Mouse (Mus musculus): Measurements from ENCODE around the gene Tgfbr1. TPM values are rescaled to one million over a fixed set of nuclear protein-coding genes. Genes with fewer than 3 reads are reported as not detected.

Gene Tgfbr1
- polyA plus RNA-seq (2012; rRNA removed) = 4.6 and 5.5 TPM in 2 replicates

GRCm38 (mm10) chr4:47352803-47353388, at the start of gene Tgfbr1:
Gene Tgfbr1 (plus strand): TSS chr4:47353222.
- Histone ChIP-seq H3K36me3 (ENCODE audit: control insufficient read depth, insufficient read depth, low read length) (no peaks in the 10 kb centered on the region), H3K4me3 (ENCODE audit: extremely low read depth, insufficient read depth, insufficient read length) (peak within 1 kb of the TSS; percentile 94), H3K27ac (ENCODE audit: insufficient read depth, low read length) (peak within 1 kb of the TSS; percentile 86), H3K27me3 (ENCODE audit: control insufficient read depth, insufficient read depth, low read length) (no peaks in the 10 kb centered on the region; the same call in 1 of the 2 replicates), H3K4me1 (ENCODE audit: control insufficient read depth, insufficient read depth, insufficient read length) (0 out of 2 replicates have a peak, but pooled peaks cover 6% of the 10 kb centered on the region)
- DNase-seq (ENCODE audit: low read depth in 1 of 2, low spot score in 2 of 2) = peak; percentile 89 to 99
- 1% methylated on average over 48 of the region's 65 CpGs for WGBS
- TF ChIP-seq CTCF (IDR thresholded peaks at IDR 0.05; ENCODE audit: extremely low read depth, insufficient read depth, insufficient read length, insufficient replicate concordance) (no peak), POLR2A (IDR thresholded peaks at IDR 0.05; ENCODE audit: low read depth, low read length) (peak; percentile 89)

GRCm38 (mm10) chr4:47303340-47303998, 49.6 kb upstream of the Tgfbr1 start:
- peak; percentile 40 to 46 for DNase-seq (ENCODE audit: low read depth in 1 of 2, low spot score in 2 of 2)
- Histone ChIP-seq H3K36me3 (ENCODE audit: control insufficient read depth, insufficient read depth, low read length) (no peaks in the 10 kb centered on the region), H3K4me3 (ENCODE audit: extremely low read depth, insufficient read depth, insufficient read length) (no peak overlapping the region), H3K27ac (ENCODE audit: insufficient read depth, low read length) (peak overlapping the region; percentile 58), H3K27me3 (ENCODE audit: control insufficient read depth, insufficient read depth, low read length) (no peaks in the 10 kb centered on the region), H3K4me1 (ENCODE audit: control insufficient read depth, insufficient read depth, insufficient read length) (peaks cover 22% of the 10 kb centered on the region; the same call in 1 of the 2 replicates)
- TF ChIP-seq CTCF (IDR thresholded peaks at IDR 0.05; ENCODE audit: extremely low read depth, insufficient read depth, insufficient read length, insufficient replicate concordance) (no peak), POLR2A (IDR thresholded peaks at IDR 0.05; ENCODE audit: low read depth, low read length) (no peak)
- 11% methylated on average over 5 of the region's 5 CpGs for WGBS

- no peak for TF ChIP-seq CTCF (IDR thresholded peaks at IDR 0.05; ENCODE audit: extremely low read depth, insufficient read depth, insufficient read length, insufficient replicate concordance)
- TF ChIP-seq POLR2A (IDR thresholded peaks at IDR 0.05; ENCODE audit: low read depth, low read length) = no peak
- H3K36me3 ChIP-seq (ENCODE audit: control insufficient read depth, insufficient read depth, low read length) = no peaks in the 10 kb centered on the region
- peak in 1 of 2 experiments; percentile 31 for DNase-seq (ENCODE audit: low read depth in 1 of 2, low spot score in 2 of 2)
- H3K27ac ChIP-seq (ENCODE audit: insufficient read depth, low read length) = no peak overlapping the region
- no peaks in the 10 kb centered on the region for H3K27me3 ChIP-seq (ENCODE audit: control insufficient read depth, insufficient read depth, low read length)
- H3K4me3 ChIP-seq (ENCODE audit: extremely low read depth, insufficient read depth, insufficient read length) = no peak overlapping the region
- peaks cover 27% of the 10 kb centered on the region; the same call in 1 of the 2 replicates for H3K4me1 ChIP-seq (ENCODE audit: control insufficient read depth, insufficient read depth, insufficient read length)
- 55% methylated on average over 12 of the region's 12 CpGs for WGBS
Observed at GRCm38 (mm10) chr4:47309886-47310625, 43.0 kb upstream of the Tgfbr1 start.

- no peaks in the 10 kb centered on the region for H3K36me3 ChIP-seq (ENCODE audit: control insufficient read depth, insufficient read depth, low read length)
- peaks cover 31% of the 10 kb centered on the region; the same call in 1 of the 2 replicates for H3K4me1 ChIP-seq (ENCODE audit: control insufficient read depth, insufficient read depth, insufficient read length)
- no peak for TF ChIP-seq POLR2A (IDR thresholded peaks at IDR 0.05; ENCODE audit: low read depth, low read length)
- no peak for TF ChIP-seq CTCF (IDR thresholded peaks at IDR 0.05; ENCODE audit: extremely low read depth, insufficient read depth, insufficient read length, insufficient replicate concordance)
- H3K27me3 ChIP-seq (ENCODE audit: control insufficient read depth, insufficient read depth, low read length) = no peaks in the 10 kb centered on the region
- DNase-seq (ENCODE audit: low read depth in 1 of 2, low spot score in 2 of 2) = no peak
- 45% methylated on average over 6 of the region's 6 CpGs for WGBS
- H3K27ac ChIP-seq (ENCODE audit: insufficient read depth, low read length) = no peak overlapping the region; the same call in 1 of the 2 replicates
- H3K4me3 ChIP-seq (ENCODE audit: extremely low read depth, insufficient read depth, insufficient read length) = no peak overlapping the region
Observed at GRCm38 (mm10) chr4:47310812-47311211, 42.2 kb upstream of the Tgfbr1 start.

GRCm38 (mm10) chr4:47311467-47311866, 41.6 kb upstream of the Tgfbr1 start:
- 57% methylated on average over 6 of the region's 6 CpGs for WGBS
- no peak overlapping the region for H3K4me3 ChIP-seq (ENCODE audit: extremely low read depth, insufficient read depth, insufficient read length)
- no peaks in the 10 kb centered on the region for H3K27me3 ChIP-seq (ENCODE audit: control insufficient read depth, insufficient read depth, low read length)
- no peak overlapping the region for H3K27ac ChIP-seq (ENCODE audit: insufficient read depth, low read length)
- DNase-seq (ENCODE audit: low read depth in 1 of 2, low spot score in 2 of 2) = no peak
- H3K4me1 ChIP-seq (ENCODE audit: control insufficient read depth, insufficient read depth, insufficient read length) = peaks cover 31% of the 10 kb centered on the region; the same call in 1 of the 2 replicates
- no peaks in the 10 kb centered on the region for H3K36me3 ChIP-seq (ENCODE audit: control insufficient read depth, insufficient read depth, low read length)
- no peak for TF ChIP-seq CTCF (IDR thresholded peaks at IDR 0.05; ENCODE audit: extremely low read depth, insufficient read depth, insufficient read length, insufficient replicate concordance)
- TF ChIP-seq POLR2A (IDR thresholded peaks at IDR 0.05; ENCODE audit: low read depth, low read length) = no peak

- Histone ChIP-seq H3K27me3 (ENCODE audit: control insufficient read depth, insufficient read depth, low read length) (no peaks in the 10 kb centered on the region), H3K27ac (ENCODE audit: insufficient read depth, low read length) (no peak overlapping the region), H3K4me3 (ENCODE audit: extremely low read depth, insufficient read depth, insufficient read length) (no peak overlapping the region), H3K36me3 (ENCODE audit: control insufficient read depth, insufficient read depth, low read length) (no peaks in the 10 kb centered on the region), H3K4me1 (ENCODE audit: control insufficient read depth, insufficient read depth, insufficient read length) (peaks cover 31% of the 10 kb centered on the region; the same call in 1 of the 2 replicates)
- WGBS = 64% methylated on average over 7 of the region's 7 CpGs
- no peak for DNase-seq (ENCODE audit: low read depth in 1 of 2, low spot score in 2 of 2)
- TF ChIP-seq POLR2A (IDR thresholded peaks at IDR 0.05; ENCODE audit: low read depth, low read length) = no peak
- TF ChIP-seq CTCF (IDR thresholded peaks at IDR 0.05; ENCODE audit: extremely low read depth, insufficient read depth, insufficient read length, insufficient replicate concordance) = no peak
Observed at GRCm38 (mm10) chr4:47311929-47312328, 41.1 kb upstream of the Tgfbr1 start.

Data from spleen, adult 2 months (tissue).